Mouse (Mus musculus): ENCODE results near the gene Chid1. TPM values are rescaled to one million over a fixed set of nuclear protein-coding genes. Genes with fewer than 3 reads are reported as not detected.

Chid1 gene
- polyA plus RNA-seq, 1 experiment from 2014 or later = 30.2 TPM

- Histone ChIP-seq H3K9ac (replicated peaks) (no peak overlapping the region), H3K4me1 (no peaks in the 10 kb centered on the region), H3K4me3 (no peak overlapping the region), H3K27me3 (no peaks in the 10 kb centered on the region), H3K9me3 (no peaks in the 10 kb centered on the region), H3K36me3 (peaks cover 30% of the 10 kb centered on the region), H3K27ac (replicated peaks) (no peak overlapping the region), H3K4me2 (replicated peaks) (no peak overlapping the region)
- ATAC-seq (ENCODE audit: low FRiP score, low read depth) = no peak
- WGBS = 97% methylated on average over 4 of the region's 4 CpGs
Observed at GRCm38 (mm10) chr7:141495940-141496339, 43.7 kb downstream of the Chid1 start.

- no peak overlapping the region for H3K27ac ChIP-seq (replicated peaks)
- 90% methylated on average over 2 of the region's 2 CpGs for WGBS
- no peak overlapping the region for H3K4me3 ChIP-seq
- no peak for ATAC-seq (ENCODE audit: low FRiP score, low read depth)
- H3K4me1 ChIP-seq = no peaks in the 10 kb centered on the region
- H3K36me3 ChIP-seq = peaks cover 28% of the 10 kb centered on the region
- H3K9me3 ChIP-seq = no peaks in the 10 kb centered on the region
- no peak overlapping the region for H3K9ac ChIP-seq (replicated peaks)
- H3K4me2 ChIP-seq (replicated peaks) = no peak overlapping the region
- no peaks in the 10 kb centered on the region for H3K27me3 ChIP-seq
Observed at GRCm38 (mm10) chr7:141495379-141495778, 44.3 kb downstream of the Chid1 start.

- no peak overlapping the region for H3K4me2 ChIP-seq (replicated peaks)
- no peaks in the 10 kb centered on the region for H3K27me3 ChIP-seq
- H3K4me1 ChIP-seq = no peaks in the 10 kb centered on the region
- no peak overlapping the region for H3K9ac ChIP-seq (replicated peaks)
- 72% methylated on average over 1 of the region's 1 CpGs for WGBS
- no peak overlapping the region for H3K27ac ChIP-seq (replicated peaks)
- peaks cover 24% of the 10 kb centered on the region; the same call in 1 of the 2 replicates for H3K36me3 ChIP-seq
- no peak for ATAC-seq (ENCODE audit: low FRiP score, low read depth)
- H3K4me3 ChIP-seq = no peak overlapping the region
- no peaks in the 10 kb centered on the region for H3K9me3 ChIP-seq
Observed at GRCm38 (mm10) chr7:141493729-141494128, 45.9 kb downstream of the Chid1 start.

GRCm38 (mm10) chr7:141492738-141493137 is 46.9 kb downstream of the Chid1 start:
- Histone ChIP-seq H3K9ac (replicated peaks) (no peak overlapping the region), H3K9me3 (no peaks in the 10 kb centered on the region), H3K4me3 (no peak overlapping the region), H3K4me1 (no peaks in the 10 kb centered on the region), H3K27me3 (no peaks in the 10 kb centered on the region), H3K36me3 (peaks cover 24% of the 10 kb centered on the region; the same call in 1 of the 2 replicates), H3K4me2 (replicated peaks) (no peak overlapping the region), H3K27ac (replicated peaks) (no peak overlapping the region)
- WGBS = 92% methylated on average over 5 of the region's 5 CpGs
- ATAC-seq (ENCODE audit: low FRiP score, low read depth) = no peak

GRCm38 (mm10) chr7:141491151-141491550 is 48.5 kb downstream of the Chid1 start:
- H3K27me3 ChIP-seq = no peaks in the 10 kb centered on the region
- 91% methylated on average over 2 of the region's 2 CpGs for WGBS
- no peak overlapping the region for H3K27ac ChIP-seq (replicated peaks)
- H3K4me1 ChIP-seq = no peaks in the 10 kb centered on the region
- no peaks in the 10 kb centered on the region for H3K9me3 ChIP-seq
- H3K4me2 ChIP-seq (replicated peaks) = no peak overlapping the region
- peaks cover 24% of the 10 kb centered on the region; the same call in 1 of the 2 replicates for H3K36me3 ChIP-seq
- no peak overlapping the region for H3K9ac ChIP-seq (replicated peaks)
- ATAC-seq (ENCODE audit: low FRiP score, low read depth) = no peak
- no peak overlapping the region for H3K4me3 ChIP-seq

- Histone ChIP-seq H3K4me1 (peaks cover 9% of the 10 kb centered on the region), H3K9ac (replicated peaks) (no peak overlapping the region), H3K27me3 (peaks cover 23% of the 10 kb centered on the region), H3K9me3 (no peaks in the 10 kb centered on the region), H3K4me3 (no peak overlapping the region), H3K4me2 (replicated peaks) (no peak overlapping the region), H3K36me3 (0 out of 2 replicates have a peak, but pooled peaks cover 6% of the 10 kb centered on the region), H3K27ac (replicated peaks) (no peak overlapping the region)
- 83% methylated on average over 7 of the region's 7 CpGs for WGBS
- no peak for ATAC-seq (ENCODE audit: low FRiP score, low read depth)
Observed at GRCm38 (mm10) chr7:141487141-141487540, 52.5 kb downstream of the Chid1 start.

GRCm38 (mm10) chr7:141486239-141486638 is 53.4 kb downstream of the Chid1 start:
- H3K9ac ChIP-seq (replicated peaks) = no peak overlapping the region
- H3K9me3 ChIP-seq = no peaks in the 10 kb centered on the region
- no peak overlapping the region for H3K27ac ChIP-seq (replicated peaks)
- H3K36me3 ChIP-seq = 0 out of 2 replicates have a peak, but pooled peaks cover 2% of the 10 kb centered on the region
- WGBS = 97% methylated on average over 1 of the region's 1 CpGs
- ATAC-seq (ENCODE audit: low FRiP score, low read depth) = no peak
- peaks cover 32% of the 10 kb centered on the region for H3K27me3 ChIP-seq
- no peak overlapping the region for H3K4me3 ChIP-seq
- H3K4me2 ChIP-seq (replicated peaks) = no peak overlapping the region
- H3K4me1 ChIP-seq = peaks cover 18% of the 10 kb centered on the region

GRCm38 (mm10) chr7:141485606-141486005 is 54.1 kb downstream of the Chid1 start:
- Histone ChIP-seq H3K27me3 (peaks cover 39% of the 10 kb centered on the region), H3K4me1 (peaks cover 22% of the 10 kb centered on the region), H3K27ac (replicated peaks) (no peak overlapping the region), H3K4me2 (replicated peaks) (no peak overlapping the region), H3K36me3 (no peaks in the 10 kb centered on the region), H3K4me3 (no peak overlapping the region), H3K9me3 (no peaks in the 10 kb centered on the region), H3K9ac (replicated peaks) (no peak overlapping the region)
- no peak for ATAC-seq (ENCODE audit: low FRiP score, low read depth)
- 95% methylated on average over 2 of the region's 2 CpGs for WGBS

GRCm38 (mm10) chr7:141485186-141485585 is 54.5 kb downstream of the Chid1 start:
- WGBS = 70% methylated on average over 2 of the region's 2 CpGs
- Histone ChIP-seq H3K9ac (replicated peaks) (no peak overlapping the region), H3K27ac (replicated peaks) (no peak overlapping the region), H3K4me1 (peaks cover 22% of the 10 kb centered on the region), H3K4me3 (no peak overlapping the region), H3K27me3 (peaks cover 43% of the 10 kb centered on the region), H3K36me3 (no peaks in the 10 kb centered on the region), H3K4me2 (replicated peaks) (no peak overlapping the region), H3K9me3 (no peaks in the 10 kb centered on the region)
- no peak for ATAC-seq (ENCODE audit: low FRiP score, low read depth)

GRCm38 (mm10) chr7:141484186-141485120 is 55.2 kb downstream of the Chid1 start:
- Histone ChIP-seq H3K36me3 (no peaks in the 10 kb centered on the region), H3K27me3 (peaks cover 47% of the 10 kb centered on the region), H3K27ac (replicated peaks) (no peak overlapping the region), H3K4me2 (replicated peaks) (no peak overlapping the region), H3K9me3 (no peaks in the 10 kb centered on the region), H3K4me3 (no peak overlapping the region), H3K9ac (replicated peaks) (no peak overlapping the region), H3K4me1 (peaks cover 22% of the 10 kb centered on the region)
- ATAC-seq (ENCODE audit: low FRiP score, low read depth) = no peak
- 79% methylated on average over 5 of the region's 5 CpGs for WGBS

GRCm38 (mm10) chr7:141483114-141483653 is 56.5 kb downstream of the Chid1 start:
- Histone ChIP-seq H3K4me2 (replicated peaks) (peak overlapping the region; percentile 92; the same call in 1 of the 2 replicates), H3K9me3 (no peaks in the 10 kb centered on the region), H3K4me1 (peaks cover 22% of the 10 kb centered on the region), H3K27ac (replicated peaks) (no peak overlapping the region), H3K27me3 (peaks cover 50% of the 10 kb centered on the region), H3K4me3 (no peak overlapping the region), H3K36me3 (no peaks in the 10 kb centered on the region), H3K9ac (replicated peaks) (no peak overlapping the region)
- ATAC-seq (ENCODE audit: low FRiP score, low read depth) = no peak
- WGBS = 70% methylated on average over 6 of the region's 6 CpGs

- Histone ChIP-seq H3K27ac (replicated peaks) (no peak overlapping the region), H3K9me3 (no peaks in the 10 kb centered on the region), H3K4me1 (peaks cover 22% of the 10 kb centered on the region), H3K36me3 (no peaks in the 10 kb centered on the region), H3K9ac (replicated peaks) (peak overlapping the region; percentile 64), H3K4me3 (peak overlapping the region; percentile 68), H3K27me3 (peaks cover 56% of the 10 kb centered on the region), H3K4me2 (replicated peaks) (peak overlapping the region; percentile 92)
- 5% methylated on average over 11 of the region's 11 CpGs for WGBS
- ATAC-seq (ENCODE audit: low FRiP score, low read depth) = no peak
Observed at GRCm38 (mm10) chr7:141482531-141483024, 57.1 kb downstream of the Chid1 start.
